Mouse (Mus musculus): ENCODE results near the gene Ppm1h. TPM values are rescaled to one million over a fixed set of nuclear protein-coding genes. Genes with fewer than 3 reads are reported as not detected.

The Ppm1h gene
- total and polyA plus RNA-seq, 3 experiments, result 9.5 to 29.3 (median 16.0) TPM

DNA sequence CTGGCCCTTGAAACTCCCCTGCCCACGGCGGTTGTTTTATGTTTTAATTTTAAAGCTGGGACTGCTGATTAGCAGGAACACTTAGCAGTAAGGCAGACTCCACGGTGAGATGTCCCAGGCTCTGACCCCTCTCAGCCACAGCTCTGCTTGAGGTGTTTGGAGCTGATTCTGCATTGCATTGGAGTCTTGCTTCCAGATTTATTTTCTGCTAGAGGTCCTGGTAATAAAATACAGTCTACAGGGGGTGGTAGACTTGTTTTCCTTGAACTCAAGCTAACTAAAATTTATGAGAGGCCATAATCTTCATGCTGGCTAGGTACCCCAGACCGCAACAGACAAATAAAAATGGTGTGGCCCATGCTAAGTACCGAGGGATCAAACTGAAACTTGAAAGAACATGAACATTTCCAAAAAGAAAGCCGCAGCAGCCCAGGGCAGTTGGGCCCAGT lies 90.4 kb downstream of the Ppm1h start:
- no peak for DNase-seq

DNA sequence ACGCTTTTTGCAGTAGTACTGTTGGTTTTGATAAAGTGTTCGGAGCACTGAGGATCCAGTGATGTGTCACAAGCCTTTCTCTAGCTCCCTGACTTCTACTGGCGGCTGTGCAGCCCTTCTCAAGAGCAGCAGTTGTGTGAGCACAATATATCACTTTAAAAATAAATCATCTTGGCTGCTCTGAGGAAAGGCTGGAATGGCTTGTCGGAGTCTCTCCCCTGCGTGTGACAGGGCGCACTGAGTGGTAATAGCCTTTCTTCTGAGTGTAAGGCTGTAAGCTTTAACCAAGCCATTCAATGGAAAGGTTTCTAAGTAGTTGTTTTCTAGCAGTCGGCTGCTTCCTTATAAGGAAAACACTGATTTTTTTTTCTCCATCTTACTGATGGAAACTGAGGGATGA lies 91.8 kb downstream of the Ppm1h start:
- no peak for DNase-seq

- no peak for DNase-seq
Measured at GRCm38 (mm10) chr10:122770987-122771386, 92.4 kb downstream of the Ppm1h start.

GRCm38 (mm10) chr10:122774169-122774568 lies 95.6 kb downstream of the Ppm1h start:
- no peak for DNase-seq

DNA sequence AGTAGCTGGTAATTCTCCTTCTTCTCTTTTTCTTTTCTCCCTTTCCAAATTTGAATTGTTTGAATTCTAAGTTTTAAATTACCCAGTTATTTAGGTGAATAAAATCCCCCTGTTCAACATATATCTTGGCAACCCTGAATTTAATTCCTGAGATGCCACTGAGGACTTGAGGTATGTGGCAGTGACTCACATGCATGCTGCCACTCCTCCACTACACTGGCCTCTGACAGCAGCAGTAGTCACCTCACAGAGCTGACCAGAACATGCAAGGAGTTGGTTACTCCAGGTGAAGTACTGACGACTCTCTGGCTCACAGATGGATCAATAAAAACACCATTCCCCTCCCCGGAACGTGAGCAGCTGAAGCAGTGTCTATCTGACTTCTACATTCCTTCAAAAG lies 98.9 kb downstream of the Ppm1h start:
- no peak for DNase-seq

GRCm38 (mm10) chr10:122777939-122778655 lies 99.5 kb downstream of the Ppm1h start:
- no peak for DNase-seq

GRCm38 (mm10) chr10:122779351-122779750 lies 100.8 kb downstream of the Ppm1h start:
- no peak for DNase-seq

GRCm38 (mm10) chr10:122782755-122783154 lies 104.2 kb downstream of the Ppm1h start:
- DNase-seq, result peak; percentile 53

DNA sequence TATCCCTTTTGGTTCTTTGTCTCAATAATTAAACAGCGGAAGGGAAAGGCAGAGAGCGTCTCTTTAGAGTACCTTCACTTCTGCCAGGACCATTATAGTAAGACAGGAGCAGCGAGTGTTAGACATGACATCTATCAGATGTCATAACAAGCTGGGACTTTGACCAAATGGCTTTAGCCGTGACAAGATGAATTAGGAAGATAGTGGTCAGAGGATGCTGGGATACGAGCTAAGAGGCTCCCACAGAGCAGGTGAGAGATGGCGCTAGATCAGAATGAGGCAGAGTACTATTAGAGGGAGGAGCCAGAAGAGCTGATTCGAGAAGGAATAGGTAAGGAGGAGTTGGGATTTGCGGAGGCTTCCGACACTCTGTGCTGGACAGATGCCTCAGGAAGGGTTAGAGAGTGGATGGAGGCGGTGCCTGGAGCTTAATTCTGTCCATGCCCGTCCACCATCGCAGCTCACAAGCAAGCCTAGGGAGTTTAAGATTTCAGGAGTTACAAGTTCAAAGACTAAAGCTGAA lies 111.1 kb downstream of the Ppm1h start:
- DNase-seq, result no peak

GRCm38 (mm10) chr10:122792021-122792966 lies 113.7 kb downstream of the Ppm1h start:
- DNase-seq, result peak; percentile 21

GRCm38 (mm10) chr10:122793193-122793592 lies 114.6 kb downstream of the Ppm1h start:
- DNase-seq, result no peak

GRCm38 (mm10) chr10:122794187-122794850 lies 115.8 kb downstream of the Ppm1h start:
- peak; percentile 71 for DNase-seq

GRCm38 (mm10) chr10:122797955-122798354 lies 119.4 kb downstream of the Ppm1h start:
- no peak for DNase-seq

GRCm38 (mm10) chr10:122800003-122800731 lies 121.6 kb downstream of the Ppm1h start:
- no peak for DNase-seq

DNA sequence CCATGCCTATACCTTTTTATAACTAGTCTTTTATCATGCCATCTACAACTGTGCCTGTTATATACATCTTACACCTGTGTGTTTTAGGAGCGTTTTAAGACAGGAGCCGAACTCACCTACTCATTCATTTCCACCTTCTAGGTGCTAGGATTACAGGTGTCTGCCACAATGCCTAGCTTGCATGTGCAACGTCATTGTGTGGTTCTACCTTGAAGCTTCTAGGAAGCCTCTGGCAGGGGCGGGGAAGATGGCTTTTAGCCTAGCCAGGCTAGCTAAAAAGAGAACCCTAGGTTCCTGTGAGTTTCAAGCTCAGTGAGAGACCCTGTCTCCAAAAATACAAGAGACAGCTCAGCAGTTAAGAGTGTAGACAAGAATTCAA lies 122.2 kb downstream of the Ppm1h start:
- DNase-seq, result no peak

GRCm38 (mm10) chr10:122802218-122802617 lies 123.7 kb downstream of the Ppm1h start:
- no peak for DNase-seq

GRCm38 (mm10) chr10:122802901-122803300 lies 124.3 kb downstream of the Ppm1h start:
- DNase-seq, result no peak

DNA sequence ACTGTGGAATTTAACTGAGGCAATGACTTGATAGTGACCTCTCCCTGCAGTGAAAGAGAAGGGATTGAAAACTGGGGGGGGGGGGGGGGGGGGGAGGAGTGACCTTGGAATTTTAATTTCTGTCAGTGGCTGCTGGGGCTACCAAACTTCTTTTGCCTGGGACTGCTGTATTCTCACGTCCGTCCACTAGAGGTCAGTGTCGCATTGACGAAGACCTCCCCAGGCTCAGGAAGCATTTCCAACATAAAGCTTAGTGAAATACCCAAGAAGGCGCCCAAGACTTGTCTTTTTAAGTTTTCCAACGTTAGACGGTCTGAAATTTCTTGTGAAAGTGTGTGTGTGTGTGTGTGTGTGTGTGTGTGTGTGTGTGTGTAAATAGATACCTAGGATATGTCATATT lies 125.3 kb downstream of the Ppm1h start:
- DNase-seq, result peak; percentile 66

GRCm38 (mm10) chr10:122805866-122806265 lies 127.3 kb downstream of the Ppm1h start:
- DNase-seq, result no peak

GRCm38 (mm10) chr10:122807127-122808105 lies 128.9 kb downstream of the Ppm1h start:
- DNase-seq, result peak; percentile 79

Measured in adrenal gland, adult 2 months (tissue).